Mouse (Mus musculus): ENCODE measurements around the gene Fgfbp3. TPM values are rescaled to one million over a fixed set of nuclear protein-coding genes. Genes with fewer than 3 reads are reported as not detected.
A peak's percentile ranks its signal among the peaks of the same experiment; 100 is the strongest.

Gene Fgfbp3
- polyA plus RNA-seq, 1 experiment from 2014 or later = 54.4 TPM

DNA sequence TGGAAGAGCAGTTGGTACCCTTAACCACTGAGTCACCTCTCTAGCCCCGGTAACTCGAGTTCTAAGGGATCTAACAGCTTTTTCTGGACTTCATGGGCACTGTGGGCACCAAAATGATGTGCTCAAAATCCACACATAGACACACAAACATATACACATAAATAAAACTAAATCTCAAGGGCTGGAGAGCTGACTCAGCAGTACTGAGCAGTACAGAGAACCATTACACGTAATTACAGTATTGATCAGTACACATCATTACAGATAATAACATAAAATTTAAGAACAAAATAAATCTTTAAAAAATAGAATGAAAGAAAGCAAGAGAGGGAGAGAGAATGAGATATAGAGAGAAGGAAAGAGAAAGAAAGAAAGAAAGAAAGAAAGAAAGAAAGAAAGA lies 10.3 kb downstream of the Fgfbp3 start:
- H3K27ac ChIP-seq (replicated peaks) = no peak overlapping the region
- no peaks in the 10 kb centered on the region for H3K9me3 ChIP-seq
- ATAC-seq (ENCODE audit: low FRiP score, low read depth) = no peak
- H3K4me3 ChIP-seq = no peak overlapping the region
- no peak overlapping the region for H3K4me2 ChIP-seq (replicated peaks)
- no peaks in the 10 kb centered on the region for H3K36me3 ChIP-seq
- H3K9ac ChIP-seq (replicated peaks) = no peak overlapping the region
- peaks cover 8% of the 10 kb centered on the region; the same call in 1 of the 2 replicates for H3K27me3 ChIP-seq
- peaks cover 16% of the 10 kb centered on the region for H3K4me1 ChIP-seq
- 87% methylated on average over 3 of the region's 3 CpGs for WGBS

DNA sequence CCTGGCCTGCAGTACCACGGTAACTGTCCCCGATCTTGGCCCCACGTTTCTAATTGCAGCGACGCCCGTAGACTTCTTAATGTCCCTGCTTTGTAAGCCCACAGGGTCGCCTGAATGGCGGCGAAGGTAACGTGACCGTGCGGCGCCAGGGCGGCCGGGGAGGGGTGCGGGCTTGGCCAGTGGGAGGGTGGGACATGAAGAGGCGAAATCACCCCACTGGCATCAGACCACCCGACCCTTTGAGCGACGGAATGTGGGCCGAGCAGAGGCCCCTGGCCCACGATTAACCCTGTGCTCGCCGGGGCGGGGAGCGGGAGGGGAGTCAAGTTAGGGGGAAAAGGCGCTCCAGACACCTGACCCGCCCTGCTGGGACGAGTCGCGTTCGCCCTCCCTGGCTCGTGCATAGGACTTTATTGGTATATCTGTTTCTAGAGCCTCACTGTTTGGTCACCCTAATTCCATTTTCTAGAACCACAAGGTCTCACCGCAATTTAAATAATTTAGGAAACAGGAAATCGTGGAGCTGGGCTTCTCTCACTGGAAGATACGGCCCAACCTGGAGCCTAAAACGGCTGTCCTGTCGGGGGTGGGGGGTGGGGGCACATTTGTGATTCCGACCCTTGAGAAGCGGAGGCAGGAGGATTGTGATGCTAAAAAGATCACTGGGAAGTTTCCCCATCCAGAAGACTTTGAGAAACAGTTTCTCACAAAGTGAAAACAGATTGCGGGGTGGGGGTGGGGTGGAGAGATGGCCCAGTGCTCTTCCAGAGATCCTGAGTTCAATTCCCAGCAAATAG lies 15.0 kb downstream of the Fgfbp3 start:
- Histone ChIP-seq H3K36me3 (no peaks in the 10 kb centered on the region), H3K9ac (replicated peaks) (peak overlapping the region; percentile 56), H3K4me1 (peaks cover 10% of the 10 kb centered on the region), H3K4me2 (replicated peaks) (peak overlapping the region; percentile 62), H3K4me3 (peak overlapping the region; percentile 45), H3K9me3 (no peaks in the 10 kb centered on the region), H3K27ac (replicated peaks) (peak overlapping the region; percentile 77), H3K27me3 (no peaks in the 10 kb centered on the region; the same call in 1 of the 2 replicates)
- 2% methylated on average over 41 of the region's 41 CpGs for WGBS
- ATAC-seq (ENCODE audit: low FRiP score, low read depth) = peak; percentile 95

DNA sequence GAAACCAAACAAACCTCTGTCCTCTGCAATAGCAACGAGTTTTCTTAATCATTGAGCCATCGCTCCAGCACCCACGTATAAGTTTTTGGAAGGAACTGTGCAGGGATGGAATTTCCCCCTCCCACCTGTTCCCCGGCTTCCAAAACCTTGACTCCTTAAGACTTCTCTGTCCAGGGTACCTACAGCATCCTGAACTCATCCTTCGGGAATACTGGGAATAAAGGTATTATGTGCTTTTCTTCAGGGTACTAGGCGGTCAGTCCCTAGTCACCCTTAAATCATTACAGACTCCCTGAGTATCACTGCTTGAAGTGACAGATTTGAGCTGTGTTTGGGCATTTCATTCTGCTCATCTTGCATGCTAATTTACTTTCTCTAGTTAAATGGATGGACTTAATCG lies 16.0 kb downstream of the Fgfbp3 start:
- no peak overlapping the region; the same call in 1 of the 2 replicates for H3K9ac ChIP-seq (replicated peaks)
- no peaks in the 10 kb centered on the region for H3K36me3 ChIP-seq
- H3K4me1 ChIP-seq = peaks cover 10% of the 10 kb centered on the region
- no peak for ATAC-seq (ENCODE audit: low FRiP score, low read depth)
- peak overlapping the region; percentile 62 for H3K4me2 ChIP-seq (replicated peaks)
- no peaks in the 10 kb centered on the region; the same call in 1 of the 2 replicates for H3K27me3 ChIP-seq
- 37% methylated on average over 7 of the region's 7 CpGs for WGBS
- no peaks in the 10 kb centered on the region for H3K9me3 ChIP-seq
- no peak overlapping the region for H3K4me3 ChIP-seq
- peak overlapping the region; percentile 77 for H3K27ac ChIP-seq (replicated peaks)

DNA sequence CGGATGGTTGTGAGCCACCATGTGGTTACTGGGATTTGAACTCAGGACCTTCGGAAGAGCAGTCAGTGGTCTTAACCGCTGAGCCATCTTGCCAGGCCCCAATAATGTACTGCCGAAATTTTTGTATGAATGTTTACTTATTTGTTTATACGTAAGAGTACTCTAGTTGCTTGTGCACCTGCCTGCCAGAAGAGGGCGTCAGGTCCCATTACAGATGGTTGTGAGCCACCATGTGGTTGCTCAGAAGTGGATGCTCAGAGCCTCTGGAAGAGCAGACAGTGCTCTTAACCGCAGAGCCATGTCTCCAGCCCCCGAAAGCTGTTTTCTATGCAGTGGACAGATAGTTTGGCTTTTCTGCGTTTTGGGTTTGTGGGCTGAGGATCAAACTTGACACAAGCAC lies 21.6 kb downstream of the Fgfbp3 start:
- no peaks in the 10 kb centered on the region for H3K9me3 ChIP-seq
- no peak for ATAC-seq (ENCODE audit: low FRiP score, low read depth)
- peaks cover 25% of the 10 kb centered on the region for H3K4me1 ChIP-seq
- 42% methylated on average over 9 of the region's 9 CpGs for WGBS
- peak overlapping the region; percentile 86 for H3K27ac ChIP-seq (replicated peaks)
- no peak overlapping the region for H3K9ac ChIP-seq (replicated peaks)
- H3K4me3 ChIP-seq = no peak overlapping the region
- H3K36me3 ChIP-seq = peaks cover 16% of the 10 kb centered on the region
- no peak overlapping the region for H3K4me2 ChIP-seq (replicated peaks)
- H3K27me3 ChIP-seq = no peaks in the 10 kb centered on the region; the same call in 1 of the 2 replicates

DNA sequence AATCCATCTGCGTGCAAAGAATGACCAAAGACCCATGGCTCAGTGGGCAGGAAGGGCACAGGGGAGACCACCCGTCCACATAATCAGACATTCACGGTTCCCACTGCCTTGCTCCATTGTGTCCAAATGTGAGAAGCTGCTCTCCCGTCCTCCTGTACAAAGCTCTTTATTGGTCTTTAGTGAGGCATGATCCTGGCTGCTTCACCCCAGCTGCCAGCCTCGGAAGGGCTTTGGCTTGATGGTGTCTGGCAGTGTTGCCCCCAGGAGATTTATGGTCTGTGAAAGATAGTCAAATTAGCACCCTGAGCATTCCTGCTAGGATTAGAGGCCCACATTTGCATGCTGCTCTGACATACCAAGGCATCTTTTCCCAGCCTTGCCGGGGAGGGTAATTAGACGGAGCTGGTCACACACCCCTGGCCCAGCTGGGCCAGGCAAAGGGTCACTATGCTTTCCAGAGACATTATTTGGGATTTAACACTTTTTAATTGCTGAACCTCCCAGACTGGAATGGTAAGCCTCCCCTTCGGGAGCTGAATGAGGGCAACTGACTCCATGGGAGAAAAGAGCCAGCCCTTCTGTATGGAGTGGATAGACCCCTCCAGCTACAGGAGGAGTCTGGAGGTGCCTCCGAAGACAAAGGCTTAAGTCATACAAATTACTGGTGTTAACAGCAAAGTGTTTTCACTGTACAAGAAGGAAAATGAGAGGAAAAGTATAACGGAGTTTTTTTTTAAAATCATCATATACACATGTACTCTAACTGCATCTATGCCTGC lies 22.4 kb downstream of the Fgfbp3 start:
- Histone ChIP-seq H3K36me3 (peaks cover 23% of the 10 kb centered on the region), H3K4me3 (no peak overlapping the region), H3K9ac (replicated peaks) (no peak overlapping the region), H3K27me3 (no peaks in the 10 kb centered on the region; the same call in 1 of the 2 replicates), H3K27ac (replicated peaks) (peak overlapping the region; percentile 86), H3K4me2 (replicated peaks) (peak overlapping the region; percentile 21), H3K4me1 (peaks cover 25% of the 10 kb centered on the region), H3K9me3 (no peaks in the 10 kb centered on the region)
- 5% methylated on average over 10 of the region's 10 CpGs for whole genome bisulfite sequencing
- peak; percentile 93 for ATAC-seq (ENCODE audit: low FRiP score, low read depth)

DNA sequence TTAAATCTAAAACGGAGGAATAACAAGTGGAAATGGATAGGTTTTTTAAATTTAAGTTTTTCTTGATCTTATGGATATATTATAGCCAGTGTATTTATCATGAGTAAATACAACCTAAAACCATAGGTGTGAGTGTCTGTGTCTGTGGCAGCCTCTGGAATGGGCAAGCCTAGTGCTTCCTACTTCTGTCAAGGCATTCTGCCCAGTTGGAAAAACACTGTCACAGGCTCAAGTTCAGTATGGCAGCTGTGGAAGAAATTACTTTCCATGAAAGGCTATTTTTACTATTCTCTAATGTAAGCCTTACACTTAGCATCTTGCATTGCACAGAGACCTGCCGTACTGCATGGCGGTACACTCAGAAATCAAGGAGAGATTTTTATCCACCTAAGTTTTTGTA lies 27.7 kb downstream of the Fgfbp3 start:
- WGBS = 91% methylated on average over 3 of the region's 3 CpGs
- Histone ChIP-seq H3K9ac (replicated peaks) (no peak overlapping the region), H3K4me3 (no peak overlapping the region), H3K4me1 (peaks cover 14% of the 10 kb centered on the region), H3K27ac (replicated peaks) (no peak overlapping the region), H3K9me3 (no peaks in the 10 kb centered on the region), H3K27me3 (no peaks in the 10 kb centered on the region; the same call in 1 of the 2 replicates), H3K36me3 (peaks cover 71% of the 10 kb centered on the region), H3K4me2 (replicated peaks) (no peak overlapping the region)
- no peak for ATAC-seq (ENCODE audit: low FRiP score, low read depth)

DNA sequence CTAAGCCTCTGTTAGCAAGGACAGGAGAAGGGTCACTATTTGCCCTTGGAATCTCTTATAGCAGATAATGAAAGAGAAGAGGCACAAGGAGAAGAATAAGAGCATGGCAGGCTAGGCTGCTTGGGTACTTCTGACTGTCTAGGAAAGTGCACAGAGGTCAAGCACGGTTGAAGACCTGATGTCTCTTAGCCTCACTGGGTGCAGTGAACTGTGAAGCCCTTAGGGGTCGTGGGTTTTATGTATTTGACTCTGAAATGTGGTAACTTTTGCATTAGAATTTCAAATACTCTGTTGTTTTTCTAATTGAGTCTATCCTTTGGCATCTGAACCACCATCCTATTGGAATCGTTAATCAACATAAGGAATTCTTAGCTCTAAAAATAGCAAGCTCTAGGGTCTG lies 31.7 kb downstream of the Fgfbp3 start:
- H3K36me3 ChIP-seq = peaks cover 93% of the 10 kb centered on the region
- H3K4me2 ChIP-seq (replicated peaks) = no peak overlapping the region

DNA sequence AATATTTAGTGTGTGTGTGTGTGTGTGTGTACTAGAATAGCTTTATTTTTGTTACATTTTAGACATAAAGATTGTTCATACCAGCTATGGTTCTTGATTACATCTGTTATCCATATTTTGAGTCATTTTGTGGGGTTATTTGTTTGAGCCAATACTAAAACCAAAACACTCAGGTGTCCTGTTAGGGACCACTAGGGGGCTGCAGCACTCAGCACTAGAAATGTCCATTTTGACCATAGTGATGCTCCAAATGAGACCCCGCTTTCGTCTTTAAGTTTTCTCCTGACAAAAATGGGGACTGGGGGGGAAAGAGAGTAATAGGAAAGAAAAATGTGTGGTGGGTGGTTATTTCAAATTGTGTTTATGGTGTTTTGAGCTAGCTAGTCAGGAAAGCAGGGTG lies 33.1 kb downstream of the Fgfbp3 start:
- Histone ChIP-seq H3K9me3 (no peaks in the 10 kb centered on the region), H3K4me1 (no peaks in the 10 kb centered on the region), H3K27me3 (no peaks in the 10 kb centered on the region), H3K27ac (replicated peaks) (no peak overlapping the region), H3K36me3 (peaks cover 94% of the 10 kb centered on the region), H3K4me3 (no peak overlapping the region), H3K4me2 (replicated peaks) (no peak overlapping the region), H3K9ac (replicated peaks) (no peak overlapping the region)
- 76% methylated on average over 2 of the region's 2 CpGs for WGBS
- ATAC-seq (ENCODE audit: low FRiP score, low read depth) = no peak

More for the DNA sequence above, 31.7 kb downstream of the Fgfbp3 start:
- Histone ChIP-seq H3K27me3 (no peaks in the 10 kb centered on the region), H3K27ac (replicated peaks) (no peak overlapping the region), H3K4me3 (no peak overlapping the region), H3K9me3 (no peaks in the 10 kb centered on the region), H3K9ac (replicated peaks) (no peak overlapping the region), H3K4me1 (no peaks in the 10 kb centered on the region)
- WGBS = 51% methylated on average over 3 of the region's 3 CpGs
- ATAC-seq (ENCODE audit: low FRiP score, low read depth) = no peak

DNA sequence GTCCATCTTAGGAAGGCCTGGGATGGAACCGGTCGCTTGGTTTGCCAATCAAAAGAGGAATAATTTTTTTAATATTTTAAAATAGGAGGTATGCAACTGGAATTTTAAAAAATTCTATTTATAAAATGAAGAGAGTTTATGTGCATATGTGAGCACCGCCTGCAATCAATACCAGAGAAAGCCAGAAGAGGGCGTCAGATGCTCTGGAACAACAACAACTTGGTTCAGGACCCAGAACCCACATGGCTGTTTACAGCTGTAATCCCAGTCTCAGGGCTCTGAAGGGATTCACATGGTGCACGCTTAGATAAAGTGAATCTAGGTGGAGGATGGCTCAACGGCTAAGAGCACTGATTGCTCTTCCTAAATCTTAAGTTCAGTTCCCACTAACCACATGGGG lies 36.3 kb downstream of the Fgfbp3 start:
- ATAC-seq (ENCODE audit: low FRiP score, low read depth) = 0 out of 2 replicates have a peak, but pooled peaks have one; percentile 23

DNA sequence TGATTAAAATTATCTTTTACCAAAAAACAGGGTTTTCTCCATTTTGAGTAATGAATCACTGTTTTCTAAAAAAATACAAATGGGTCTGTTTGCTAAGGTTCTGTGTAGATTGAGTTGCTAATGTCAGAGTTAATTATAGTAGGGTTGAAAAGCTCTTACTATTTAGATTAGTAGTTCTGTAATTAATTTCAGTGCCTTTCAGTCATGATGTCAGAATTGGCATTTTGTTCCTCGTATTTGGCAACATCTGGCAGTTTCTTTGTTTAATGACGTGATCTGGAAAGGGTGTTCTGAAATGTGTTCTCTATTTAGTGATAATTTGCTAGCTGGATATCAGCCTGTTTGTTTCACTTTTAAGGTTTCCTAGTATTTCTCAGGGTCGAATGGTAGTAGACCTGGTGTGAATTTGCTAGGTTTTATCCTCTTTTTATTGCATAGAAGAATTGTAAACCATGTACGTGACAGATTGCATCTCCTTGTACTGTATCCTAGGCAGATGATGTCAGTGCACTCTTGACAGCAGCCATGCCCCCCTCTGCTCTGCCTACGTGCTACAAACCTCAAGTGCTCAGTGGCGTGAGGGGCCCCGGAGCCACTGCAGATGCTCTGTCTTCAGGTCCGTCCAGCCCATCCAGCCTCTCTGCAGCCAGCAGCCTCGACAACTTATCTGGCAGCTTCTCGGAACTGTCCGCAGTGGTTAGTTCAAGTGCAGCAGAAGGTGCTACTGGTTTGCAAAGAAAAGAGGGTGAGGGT lies 40.5 kb downstream of the Fgfbp3 start:
- 84% methylated on average over 11 of the region's 11 CpGs for WGBS
- H3K4me3 ChIP-seq = no peak overlapping the region
- no peak overlapping the region for H3K27ac ChIP-seq (replicated peaks)
- no peak overlapping the region for H3K9ac ChIP-seq (replicated peaks)
- H3K4me1 ChIP-seq = no peaks in the 10 kb centered on the region
- peaks cover 85% of the 10 kb centered on the region for H3K36me3 ChIP-seq
- H3K9me3 ChIP-seq = no peaks in the 10 kb centered on the region
- H3K27me3 ChIP-seq = no peaks in the 10 kb centered on the region
- no peak for ATAC-seq (ENCODE audit: low FRiP score, low read depth)
- no peak overlapping the region for H3K4me2 ChIP-seq (replicated peaks)

More for the DNA sequence above, 36.3 kb downstream of the Fgfbp3 start:
- Histone ChIP-seq H3K9me3 (no peaks in the 10 kb centered on the region), H3K4me1 (no peaks in the 10 kb centered on the region), H3K4me3 (no peak overlapping the region), H3K4me2 (replicated peaks) (no peak overlapping the region), H3K27ac (replicated peaks) (no peak overlapping the region), H3K9ac (replicated peaks) (no peak overlapping the region), H3K36me3 (peaks cover 89% of the 10 kb centered on the region), H3K27me3 (no peaks in the 10 kb centered on the region)
- 79% methylated on average over 6 of the region's 6 CpGs for WGBS

DNA sequence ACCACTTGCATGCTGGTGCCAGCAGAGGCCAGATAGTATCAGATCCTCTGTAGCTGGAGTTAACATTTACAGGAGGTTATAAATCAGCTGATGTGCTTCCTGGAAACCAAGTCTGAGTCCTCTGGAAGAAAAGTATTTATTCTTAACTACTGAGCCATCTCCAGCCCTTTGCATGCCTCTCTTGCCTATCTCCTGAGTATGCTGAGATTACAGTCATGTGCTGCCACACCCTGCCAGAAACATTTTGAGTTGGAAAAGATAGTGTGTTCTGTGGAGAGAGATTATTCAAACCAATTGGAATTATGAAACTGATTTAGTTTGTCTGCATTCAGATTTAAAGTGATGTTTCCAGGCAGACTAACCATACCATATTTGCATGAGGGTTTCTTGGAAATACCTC lies 42.1 kb downstream of the Fgfbp3 start:
- Histone ChIP-seq H3K9ac (replicated peaks) (no peak overlapping the region), H3K4me1 (no peaks in the 10 kb centered on the region), H3K4me3 (no peak overlapping the region), H3K27me3 (no peaks in the 10 kb centered on the region), H3K27ac (replicated peaks) (no peak overlapping the region), H3K4me2 (replicated peaks) (no peak overlapping the region), H3K36me3 (peaks cover 83% of the 10 kb centered on the region), H3K9me3 (no peaks in the 10 kb centered on the region)
- no peak for ATAC-seq (ENCODE audit: low FRiP score, low read depth)
